Mouse (Mus musculus) hindbrain, embryonic 10.5 days (tissue): ENCODE results near the gene Nelfb. TPM values are rescaled to one million over a fixed set of nuclear protein-coding genes. Genes with fewer than 3 reads are reported as not detected.
"Not testable (repeated sequence)": the region's sequence is repeated elsewhere in the genome, so short reads cannot be mapped to it uniquely, and the experiment has no call there.

ENCODE experiments used
- DNase-seq: peaks from one replicate; pipeline ENCODE4 v3.0.0-alpha.2; 2017; ENCODE audit warnings: low spot score
- H3K27ac ChIP-seq: fragments of 300-500 bp; sonication (generic); 2 replicates; pipeline ENCODE4 v1.5.1; 2016; ENCODE audit warnings: mild to moderate bottlenecking, moderate library complexity
- H3K27me3 ChIP-seq: fragments of 300-500 bp; sonication (generic); 2 replicates; pipeline ENCODE4 v1.6.1; 2016; ENCODE audit warnings: mild to moderate bottlenecking; ENCODE audit not compliant: poor library complexity, insufficient read depth, severe bottlenecking
- H3K36me3 ChIP-seq: fragments of 300-500 bp; sonication (generic); 2 replicates; pipeline ENCODE4 v1.6.1; 2016; ENCODE audit warnings: mild to moderate bottlenecking, moderate library complexity
- H3K4me1 ChIP-seq: fragments of 300-500 bp; sonication (generic); replicated peaks from 2 replicates; pipeline ENCODE4 v1.6.1; 2016; ENCODE audit warnings: mild to moderate bottlenecking
- H3K4me3 ChIP-seq: fragments of 300-500 bp; sonication (generic); 2 replicates; pipeline ENCODE4 v1.5.1; 2016; ENCODE audit warnings: mild to moderate bottlenecking, moderate library complexity
- H3K9me3 ChIP-seq: fragments of 300-500 bp; sonication (generic); 2 replicates; pipeline ENCODE4 v1.6.1; 2016; ENCODE audit warnings: mild to moderate bottlenecking, moderate library complexity
- WGBS: fragments of 180-500 bp; shearing (Covaris S2); methylation state at CpG from one replicate; pipeline ENCODE4 v1.1.7; 2016; 5-methylcytosine and 5-hydroxymethylcytosine counted together
- polyA plus RNA-seq: library from polyadenylated mRNA; unstranded; fragments of >200 nt; fragmentation: Nextera tagmentation; extraction: Ambion mirVana; gene quantifications from 2 replicates; pipeline ENCODE4 v1.2.1, GENCODE M21; 2016

Gene Nelfb
- 123 and 132 TPM in 2 replicates for polyA plus RNA-seq

GRCm38 (mm10) chr2:25211121-25211670 is at the start of gene Nelfb:
Gene Nelfb (minus strand): TSS chr2:25211489.
- H3K9me3 ChIP-seq: no peaks in the 10 kb centered on the region
- peak within 1 kb of the TSS; percentile 93 for H3K4me3 ChIP-seq
- H3K27ac ChIP-seq: peak within 1 kb of the TSS; percentile 99
- DNase-seq: peak; percentile 94
- H3K4me1 ChIP-seq: peaks cover 27% of the 10 kb centered on the region
- under 1% methylated on average over 44 of the region's 44 CpGs for WGBS
- H3K27me3 ChIP-seq: peaks cover 18% of the 10 kb centered on the region; the same call in 1 of the 2 replicates
- peaks cover 31% of the 10 kb centered on the region for H3K36me3 ChIP-seq

DNA sequence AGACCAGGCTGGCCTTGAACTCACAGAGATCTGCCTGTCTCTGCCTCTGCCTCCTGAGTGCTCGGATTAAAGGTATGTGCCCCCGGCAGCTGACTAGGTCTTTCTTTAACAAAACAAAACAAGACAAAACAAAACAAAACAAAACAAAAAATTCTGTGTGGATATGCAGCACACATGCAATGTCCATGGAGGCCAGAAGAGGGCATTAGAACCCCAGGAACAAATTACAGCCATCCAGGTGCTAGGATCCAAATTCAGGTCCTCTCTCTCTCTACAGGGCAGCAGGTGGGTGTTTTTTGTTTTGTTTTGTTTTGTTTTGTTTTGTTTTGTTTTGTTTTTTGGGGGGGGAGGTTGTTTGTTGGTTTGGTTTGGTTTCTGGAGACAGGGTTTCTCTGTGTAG is 47.6 kb upstream of the Nelfb start:
- 56% methylated on average over 2 of the region's 2 CpGs for WGBS
- no peak overlapping the region for H3K27ac ChIP-seq
- no peak for DNase-seq
- H3K4me3 ChIP-seq: no peak overlapping the region; the same call in 1 of the 2 replicates
- peaks cover 43% of the 10 kb centered on the region for H3K4me1 ChIP-seq
- peaks cover 10% of the 10 kb centered on the region for H3K27me3 ChIP-seq
- H3K9me3 ChIP-seq: no peaks in the 10 kb centered on the region
- H3K36me3 ChIP-seq: no peaks in the 10 kb centered on the region

GRCm38 (mm10) chr2:25257250-25257649 is 46.0 kb upstream of the Nelfb start:
- Histone ChIP-seq H3K4me1 (peaks cover 27% of the 10 kb centered on the region), H3K36me3 (peaks cover 15% of the 10 kb centered on the region)
- not testable (repeated sequence) for DNase-seq, H3K27me3 ChIP-seq, H3K27ac ChIP-seq, H3K4me3 ChIP-seq, H3K9me3 ChIP-seq
- whole genome bisulfite sequencing: 92% methylated on average over 5 of the region's 5 CpGs

GRCm38 (mm10) chr2:25256443-25257109 is 45.3 kb upstream of the Nelfb start:
- DNase-seq: peak; percentile 18
- not testable (repeated sequence) for H3K9me3 ChIP-seq, H3K27me3 ChIP-seq, H3K27ac ChIP-seq
- Histone ChIP-seq H3K4me1 (peaks cover 20% of the 10 kb centered on the region), H3K4me3 (peak overlapping the region; percentile 91), H3K36me3 (peaks cover 21% of the 10 kb centered on the region)
- WGBS: 61% methylated on average over 12 of the region's 12 CpGs

DNA sequence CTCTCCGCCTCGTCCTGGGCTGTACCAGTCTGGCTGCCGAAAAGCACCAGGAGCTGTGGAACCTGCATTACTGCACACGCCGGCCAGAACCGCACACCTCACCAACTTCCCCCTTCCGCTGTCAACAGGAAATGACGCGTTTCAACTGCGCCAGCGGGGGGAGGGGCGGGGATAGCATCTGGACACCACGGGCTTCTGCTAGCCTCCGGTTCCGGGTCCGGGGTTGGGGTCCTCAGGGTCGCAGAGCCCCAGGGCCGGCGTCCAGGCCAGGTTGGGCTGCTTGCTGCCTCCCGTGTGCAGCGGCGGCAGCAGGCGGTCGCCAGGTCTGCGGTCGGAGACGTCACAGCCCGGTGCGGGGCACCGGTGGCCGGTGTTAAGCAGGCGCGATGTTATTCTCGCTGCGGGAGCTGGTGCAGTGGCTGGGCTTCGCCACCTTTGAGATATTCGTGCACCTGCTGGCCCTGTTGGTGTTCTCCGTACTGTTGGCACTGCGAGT is 44.0 kb upstream of the Nelfb start, which contains the start of gene Tmem203:
Gene Tmem203 (plus strand): TSS at position 156 of the 496 bp plus-strand sequence.
- Histone ChIP-seq H3K9me3 (no peaks in the 10 kb centered on the region), H3K27me3 (no peaks in the 10 kb centered on the region), H3K36me3 (peaks cover 34% of the 10 kb centered on the region), H3K27ac (peak within 1 kb of the TSS; percentile 94), H3K4me1 (peaks cover 19% of the 10 kb centered on the region), H3K4me3 (peak within 1 kb of the TSS; percentile 91)
- under 1% methylated on average over 39 of the region's 39 CpGs for WGBS
- DNase-seq: peak; percentile 95

DNA sequence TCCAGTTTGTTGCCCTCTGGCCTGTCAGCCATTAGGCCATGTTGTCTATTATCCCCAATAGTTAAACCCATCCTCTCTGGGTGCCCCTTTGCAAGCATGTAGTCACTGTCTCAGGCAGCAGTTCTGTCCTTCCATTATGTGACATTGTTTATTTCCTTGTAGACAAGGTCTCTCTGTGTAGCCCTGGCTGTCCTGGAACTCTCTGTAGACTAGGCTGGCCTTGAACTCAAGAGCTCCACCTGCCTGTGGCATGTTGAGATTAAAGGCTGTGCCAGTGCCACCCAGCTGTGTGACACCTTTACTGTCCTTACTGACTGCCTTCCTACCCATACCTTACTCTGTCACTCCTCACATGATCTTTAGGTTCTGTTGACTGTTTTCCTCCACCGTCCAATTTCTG is 41.0 kb upstream of the Nelfb start:
- 87% methylated on average over 1 of the region's 1 CpGs for WGBS
- H3K36me3 ChIP-seq: peaks cover 64% of the 10 kb centered on the region

DNA sequence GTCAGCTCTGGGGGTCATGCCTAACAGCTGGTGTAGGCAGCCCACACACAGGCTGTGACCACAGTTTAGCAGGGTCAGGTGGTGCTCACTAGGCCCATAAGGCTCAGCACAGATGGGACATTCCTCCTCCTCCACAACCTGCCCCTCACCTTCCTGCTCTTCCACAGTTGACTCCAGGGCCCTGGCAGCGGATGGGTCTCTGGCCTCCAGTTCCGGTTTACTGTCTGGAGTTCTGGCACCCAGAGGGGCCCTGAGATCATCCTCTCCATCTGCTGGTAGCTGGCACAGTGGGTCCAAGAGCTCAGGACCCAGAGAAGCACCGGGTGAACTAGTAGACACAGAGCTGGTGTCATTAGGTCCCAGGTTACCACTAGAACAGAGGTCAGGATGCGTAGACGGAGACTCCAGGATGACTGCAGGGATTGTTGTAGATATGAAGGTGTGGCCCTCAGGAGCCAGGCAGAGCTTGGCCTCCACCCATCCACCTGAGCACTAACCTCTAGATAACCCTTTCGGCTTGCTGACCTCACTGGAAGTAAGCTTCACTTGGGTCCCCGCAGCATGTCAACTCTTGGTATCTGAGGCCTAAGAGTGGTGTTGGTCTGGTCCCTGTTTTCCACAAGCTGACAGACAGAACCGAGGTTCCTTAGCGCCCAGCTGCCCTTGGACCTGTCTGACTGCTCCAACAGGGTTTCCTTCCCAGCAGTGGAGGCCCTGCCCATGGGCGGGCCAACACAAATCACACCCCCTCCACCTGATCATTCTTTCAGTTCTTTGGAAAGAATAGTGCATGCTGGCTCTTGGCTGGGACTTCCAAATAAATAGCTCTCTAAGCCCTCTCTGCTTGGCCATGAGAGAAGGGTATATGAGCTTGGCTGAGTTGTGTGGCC is 35.1 kb upstream of the Nelfb start, which contains the start of gene AL732309.1:
Gene AL732309.1 (minus strand): TSS at position 681 of the 890 bp plus-strand sequence.
- no peak for DNase-seq
- Histone ChIP-seq H3K27me3 (peaks cover 29% of the 10 kb centered on the region), H3K36me3 (peaks cover 76% of the 10 kb centered on the region), H3K27ac (no peak within 1 kb of the TSS), H3K9me3 (no peaks in the 10 kb centered on the region), H3K4me3 (no peak within 1 kb of the TSS), H3K4me1 (peaks cover 26% of the 10 kb centered on the region)
- 88% methylated on average over 10 of the region's 10 CpGs for WGBS

More for the DNA sequence above, 41.0 kb upstream of the Nelfb start:
- no peak for DNase-seq
- Histone ChIP-seq H3K4me1 (peaks cover 19% of the 10 kb centered on the region), H3K27me3 (no peaks in the 10 kb centered on the region), H3K27ac (no peak overlapping the region), H3K9me3 (no peaks in the 10 kb centered on the region), H3K4me3 (no peak overlapping the region)

- no peak for DNase-seq
- H3K27me3 ChIP-seq: peaks cover 41% of the 10 kb centered on the region
- no peaks in the 10 kb centered on the region for H3K9me3 ChIP-seq
- H3K36me3 ChIP-seq: peaks cover 53% of the 10 kb centered on the region
- H3K27ac ChIP-seq: no peak overlapping the region
- H3K4me3 ChIP-seq: no peak overlapping the region
- peaks cover 41% of the 10 kb centered on the region for H3K4me1 ChIP-seq
- WGBS: 91% methylated on average over 4 of the region's 4 CpGs
Measured at GRCm38 (mm10) chr2:25244144-25244543, 32.9 kb upstream of the Nelfb start.

DNA sequence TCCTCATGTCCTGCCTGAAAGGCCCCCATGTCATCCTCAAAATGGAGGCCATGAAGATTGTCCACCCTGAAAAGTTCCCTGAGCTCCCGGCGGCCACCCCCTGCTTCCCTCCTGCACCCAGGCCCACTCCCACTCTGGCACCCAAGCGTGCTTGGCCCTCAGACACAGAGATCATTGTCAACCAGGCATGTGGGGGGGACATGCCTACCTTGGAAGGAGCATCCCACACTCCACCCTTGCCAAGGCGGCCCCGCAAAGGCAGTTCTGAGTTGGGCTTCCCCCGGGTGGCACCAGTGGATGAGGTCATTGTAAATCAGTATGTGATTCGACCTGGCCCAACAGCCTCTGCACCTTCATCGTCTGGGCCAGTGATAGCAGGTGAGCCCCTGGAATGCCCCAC is 32.1 kb upstream of the Nelfb start:
- H3K27ac ChIP-seq: no peak overlapping the region

GRCm38 (mm10) chr2:25242101-25242506 is 30.8 kb upstream of the Nelfb start, which contains the start of the genes Rnf208 and Cysrt1:
Gene Rnf208 (plus strand): TSS chr2:25242255.
Gene Cysrt1 (minus strand): TSS chr2:25242452.
- Histone ChIP-seq H3K27me3 (peaks cover 46% of the 10 kb centered on the region), H3K4me1 (peaks cover 41% of the 10 kb centered on the region), H3K36me3 (peaks cover 33% of the 10 kb centered on the region), H3K27ac (peak within 1 kb of the TSS; percentile 87), H3K4me3 (peak within 1 kb of the TSS; percentile 73), H3K9me3 (no peaks in the 10 kb centered on the region)
- under 1% methylated on average over 59 of the region's 59 CpGs for WGBS
- no peak for DNase-seq

More for the DNA sequence above, 32.1 kb upstream of the Nelfb start:
- Histone ChIP-seq H3K9me3 (no peaks in the 10 kb centered on the region), H3K27me3 (peaks cover 46% of the 10 kb centered on the region), H3K36me3 (peaks cover 45% of the 10 kb centered on the region), H3K4me1 (peaks cover 41% of the 10 kb centered on the region), H3K4me3 (peak overlapping the region; percentile 73; the same call in 1 of the 2 replicates)
- DNase-seq: no peak
- 85% methylated on average over 8 of the region's 8 CpGs for WGBS

GRCm38 (mm10) chr2:25241438-25241775 is 30.1 kb upstream of the Nelfb start:
- Histone ChIP-seq H3K27me3 (peaks cover 46% of the 10 kb centered on the region), H3K9me3 (no peaks in the 10 kb centered on the region), H3K27ac (peak overlapping the region; percentile 87), H3K36me3 (peaks cover 26% of the 10 kb centered on the region), H3K4me1 (peaks cover 43% of the 10 kb centered on the region), H3K4me3 (peak overlapping the region; percentile 73)
- DNase-seq: no peak
- 19% methylated on average over 6 of the region's 6 CpGs for WGBS

DNA sequence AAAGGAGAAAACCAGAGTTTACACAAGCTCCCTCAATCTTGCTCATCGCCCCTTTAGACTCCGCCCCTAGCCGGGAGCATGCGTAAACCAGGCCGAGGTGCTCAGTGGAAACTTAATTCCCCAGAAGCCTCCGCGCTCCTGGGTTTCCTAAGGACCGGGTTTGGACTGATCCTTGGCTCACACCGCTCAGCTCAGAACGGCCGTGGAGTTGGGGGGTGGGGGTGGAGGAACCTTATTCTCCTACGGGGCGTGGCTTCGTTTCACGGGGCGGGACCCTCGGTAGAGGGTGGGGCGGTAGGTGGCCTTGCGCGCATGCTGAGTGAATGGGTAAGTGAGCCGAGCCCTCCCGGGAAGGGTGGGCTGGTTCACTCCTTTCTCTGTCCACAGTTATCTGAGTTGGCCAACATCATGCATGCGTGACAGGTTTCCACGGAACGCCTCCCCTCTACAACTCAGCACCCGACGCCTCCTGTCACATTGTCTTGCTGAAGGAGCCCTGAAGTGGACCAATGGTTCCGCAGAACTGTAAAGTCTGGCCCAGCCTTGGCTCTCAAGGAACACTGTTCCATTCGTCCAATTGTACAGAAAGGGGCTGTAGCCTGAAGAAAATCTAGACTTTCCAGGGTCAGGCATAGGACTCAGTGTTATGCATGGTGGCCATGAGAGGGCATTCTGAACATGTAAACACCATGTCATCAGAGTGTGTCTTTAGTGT is 29.6 kb upstream of the Nelfb start:
- peak; percentile 75 for DNase-seq
- Histone ChIP-seq H3K4me3 (peak overlapping the region; percentile 73), H3K4me1 (peaks cover 42% of the 10 kb centered on the region), H3K27me3 (peaks cover 46% of the 10 kb centered on the region), H3K9me3 (no peaks in the 10 kb centered on the region), H3K36me3 (peaks cover 20% of the 10 kb centered on the region), H3K27ac (peak overlapping the region; percentile 87)
- WGBS: 2% methylated on average over 29 of the region's 29 CpGs
